Mouse (Mus musculus): ENCODE measurements around the gene Ric8b.

Ric8b gene

GRCm38 (mm10) chr10:84909021-84909801 is 8.2 kb upstream of the Ric8b start:
- no peak for DNase-seq (ENCODE audit: low spot score)

GRCm38 (mm10) chr10:84910194-84910593 is 7.2 kb upstream of the Ric8b start:
- no peak for DNase-seq (ENCODE audit: low spot score)

GRCm38 (mm10) chr10:84910758-84911384 is 6.5 kb upstream of the Ric8b start:
- no peak for DNase-seq (ENCODE audit: low spot score)

- no peak for DNase-seq (ENCODE audit: low spot score)
Measured at GRCm38 (mm10) chr10:84913148-84913547, 4.3 kb upstream of the Ric8b start.

GRCm38 (mm10) chr10:84915476-84915875 is 1.9 kb upstream of the Ric8b start:
- no peak for DNase-seq (ENCODE audit: low spot score)

GRCm38 (mm10) chr10:84917731-84918095 is 297 bp downstream of the Ric8b start:
- no peak for DNase-seq (ENCODE audit: low spot score)

- DNase-seq (ENCODE audit: low spot score) = no peak
Measured at GRCm38 (mm10) chr10:84926336-84926735, 8.9 kb downstream of the Ric8b start.

- DNase-seq (ENCODE audit: low spot score) = no peak
Measured at GRCm38 (mm10) chr10:84926885-84927284, 9.5 kb downstream of the Ric8b start.

- DNase-seq (ENCODE audit: low spot score) = no peak
Measured at GRCm38 (mm10) chr10:84928465-84928864, 11.0 kb downstream of the Ric8b start.

GRCm38 (mm10) chr10:84935553-84936209 is 18.3 kb downstream of the Ric8b start:
- DNase-seq (ENCODE audit: low spot score) = no peak

GRCm38 (mm10) chr10:84936832-84937515 is 19.6 kb downstream of the Ric8b start:
- no peak for DNase-seq (ENCODE audit: low spot score)

GRCm38 (mm10) chr10:84938094-84938820 is 20.8 kb downstream of the Ric8b start:
- DNase-seq (ENCODE audit: low spot score) = no peak

GRCm38 (mm10) chr10:84938886-84939285 is 21.5 kb downstream of the Ric8b start:
- DNase-seq (ENCODE audit: low spot score) = no peak

- DNase-seq (ENCODE audit: low spot score) = no peak
Measured at GRCm38 (mm10) chr10:84940356-84940755, 22.9 kb downstream of the Ric8b start.

GRCm38 (mm10) chr10:84945692-84946091 is 28.3 kb downstream of the Ric8b start:
- no peak for DNase-seq (ENCODE audit: low spot score)

GRCm38 (mm10) chr10:84948970-84949683 is 31.7 kb downstream of the Ric8b start:
- DNase-seq (ENCODE audit: low spot score) = no peak

GRCm38 (mm10) chr10:84949684-84950010 is 32.2 kb downstream of the Ric8b start:
- DNase-seq (ENCODE audit: low spot score) = no peak

- no peak for DNase-seq (ENCODE audit: low spot score)
Measured at GRCm38 (mm10) chr10:84950384-84950783, 33.0 kb downstream of the Ric8b start.

GRCm38 (mm10) chr10:84954236-84954635 is 36.8 kb downstream of the Ric8b start:
- no peak for DNase-seq (ENCODE audit: low spot score)

- no peak for DNase-seq (ENCODE audit: low spot score)
Measured at GRCm38 (mm10) chr10:84956173-84956572, 38.8 kb downstream of the Ric8b start.

GRCm38 (mm10) chr10:84958597-84958996 is 41.2 kb downstream of the Ric8b start:
- DNase-seq (ENCODE audit: low spot score) = no peak
